Mouse (Mus musculus) intestine, embryonic 16.5 days (tissue): ENCODE results near the gene 1190002N15Rik. TPM values are rescaled to one million over a fixed set of nuclear protein-coding genes. Genes with fewer than 3 reads are reported as not detected.

ENCODE experiments used
- ATAC-seq: fragments of 200-750 bp; cut with Nextera tagmentation; 2 replicates; pipeline ENCODE4 v1.8.0; 2017; ENCODE audit warnings: moderate TSS enrichment, moderate library complexity
- H3K27ac ChIP-seq: fragments of 300-500 bp; sonication (generic); 2 replicates; pipeline ENCODE4 v1.5.1; 2014; ENCODE audit warnings: mild to moderate bottlenecking, low read length
- H3K27me3 ChIP-seq: fragments of 300-500 bp; sonication (generic); replicated peaks from 2 replicates; pipeline ENCODE4 v1.6.1; 2014; ENCODE audit warnings: low read length, control low read depth, mixed read lengths; ENCODE audit not compliant: control insufficient read depth, insufficient read depth
- H3K36me3 ChIP-seq: fragments of 300-500 bp; sonication (generic); 2 replicates; pipeline ENCODE4 v1.6.1; 2014; ENCODE audit warnings: low read length, control low read depth; ENCODE audit not compliant: control insufficient read depth, insufficient read depth
- H3K4me1 ChIP-seq: fragments of 300-500 bp; sonication (generic); 2 replicates; pipeline ENCODE4 v1.6.1; 2014; ENCODE audit warnings: low read length, control low read depth, mixed read lengths; ENCODE audit not compliant: control insufficient read depth, insufficient read depth
- H3K4me2 ChIP-seq: fragments of 300-500 bp; sonication (generic); 2 replicates; pipeline ENCODE4 v1.6.1; 2014; ENCODE audit warnings: low read depth, low read length, control low read depth
- H3K4me3 ChIP-seq: fragments of 300-500 bp; sonication (generic); 2 replicates; pipeline ENCODE4 v1.5.1; 2014; ENCODE audit warnings: mild to moderate bottlenecking, low read length
- H3K9ac ChIP-seq: fragments of 300-500 bp; sonication (generic); 2 replicates; pipeline ENCODE4 v1.6.1; 2014; ENCODE audit warnings: low read depth, low read length
- H3K9me3 ChIP-seq: fragments of 300-500 bp; sonication (generic); 2 replicates; pipeline ENCODE4 v1.6.1; 2016; ENCODE audit warnings: low read length, control low read depth; ENCODE audit not compliant: control insufficient read depth
- WGBS: fragments of 180-500 bp; shearing (Covaris S2); extraction: QIAGEN DNeasy Blood & Tissue Kit; methylation state at CpG from one replicate; pipeline ENCODE4 v1.1.7; 2014; 5-methylcytosine and 5-hydroxymethylcytosine counted together
- polyA plus RNA-seq: library from polyadenylated mRNA; unstranded; fragments of >200 nt; fragmentation: Nextera tagmentation; extraction: Ambion mirVana; gene quantifications from 2 replicates; pipeline ENCODE4 v1.2.1, GENCODE M21; 2015

Gene 1190002N15Rik
- polyA plus RNA-seq, 1 experiment from 2014 or later = 3.5 TPM

- Histone ChIP-seq H3K4me1 (no peaks in the 10 kb centered on the region), H3K4me3 (no peak overlapping the region), H3K27me3 (no peaks in the 10 kb centered on the region), H3K4me2 (no peak overlapping the region), H3K27ac (no peak overlapping the region), H3K36me3 (no peaks in the 10 kb centered on the region), H3K9ac (no peak overlapping the region), H3K9me3 (no peaks in the 10 kb centered on the region)
- ATAC-seq = no peak
- WGBS = 91% methylated on average over 2 of the region's 2 CpGs
These were observed 12.7 kb upstream of the 1190002N15Rik start for GRCm38 (mm10) chr9:94550493-94551095.

DNA sequence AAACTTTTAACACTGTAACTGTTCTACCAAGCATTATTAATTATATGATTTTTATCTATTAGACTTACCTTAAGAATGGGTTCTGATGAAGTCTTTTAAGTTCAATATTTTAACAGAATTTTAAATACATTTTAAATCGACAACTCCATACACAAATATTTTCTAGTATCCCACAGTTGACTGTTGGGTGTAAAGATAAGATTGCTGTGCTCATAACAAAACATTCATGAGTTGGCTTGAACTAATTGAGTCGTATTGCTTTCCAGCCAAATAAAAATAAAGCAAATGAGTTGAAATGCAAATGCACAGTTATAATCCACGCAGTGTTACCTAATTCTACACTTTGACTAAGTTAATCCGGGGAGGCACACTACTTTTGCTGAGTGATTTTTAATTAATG is 6.0 kb upstream of the 1190002N15Rik start:
- Histone ChIP-seq H3K4me1 (no peaks in the 10 kb centered on the region; the same call in 1 of the 2 replicates), H3K27me3 (no peaks in the 10 kb centered on the region), H3K4me2 (no peak overlapping the region), H3K36me3 (no peaks in the 10 kb centered on the region), H3K27ac (no peak overlapping the region), H3K4me3 (no peak overlapping the region), H3K9me3 (no peaks in the 10 kb centered on the region), H3K9ac (no peak overlapping the region)
- no peak for ATAC-seq
- WGBS = 93% methylated on average over 4 of the region's 4 CpGs

DNA sequence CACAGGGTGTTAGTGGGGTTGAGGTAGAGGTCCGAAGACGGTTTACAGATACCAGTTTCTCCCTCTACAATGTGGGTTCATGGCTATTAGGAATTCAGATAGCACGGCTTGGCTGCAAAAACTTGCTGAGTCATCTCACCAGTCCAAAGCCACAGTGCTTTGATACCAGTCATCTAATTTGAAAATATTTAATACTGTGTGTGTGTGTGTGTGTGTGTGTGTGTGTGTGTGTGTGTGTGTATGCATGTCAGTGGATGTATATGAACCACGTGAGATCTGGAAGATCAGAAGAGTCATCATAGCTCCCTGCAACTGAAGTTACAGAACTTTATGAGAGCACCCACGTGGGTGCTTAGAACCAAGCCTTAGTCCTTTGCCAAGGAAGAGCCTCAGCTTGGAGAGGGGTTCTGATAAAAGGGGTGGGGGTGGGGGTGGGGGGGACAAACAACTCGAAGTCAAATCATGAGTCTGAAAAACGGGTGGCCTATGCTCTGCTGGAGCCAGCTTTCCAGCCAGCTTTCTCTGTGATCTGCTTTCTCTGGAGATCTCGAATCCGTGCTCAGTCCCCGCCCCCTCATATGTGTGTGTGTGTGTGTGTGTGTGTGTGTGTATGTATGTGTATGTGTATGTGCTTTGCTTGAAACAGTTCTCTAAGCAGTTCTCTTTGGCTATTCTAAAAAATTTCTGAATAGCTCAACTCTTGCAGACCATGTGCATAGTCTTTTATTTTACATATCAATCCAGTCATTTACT is 2.6 kb upstream of the 1190002N15Rik start:
- Histone ChIP-seq H3K27me3 (no peaks in the 10 kb centered on the region), H3K4me2 (no peak overlapping the region), H3K36me3 (no peaks in the 10 kb centered on the region), H3K9ac (no peak overlapping the region), H3K4me1 (no peaks in the 10 kb centered on the region; the same call in 1 of the 2 replicates), H3K27ac (no peak overlapping the region), H3K9me3 (no peaks in the 10 kb centered on the region), H3K4me3 (no peak overlapping the region)
- WGBS = 64% methylated on average over 10 of the region's 10 CpGs
- no peak for ATAC-seq

GRCm38 (mm10) chr9:94539346-94539865 is 1.5 kb upstream of the 1190002N15Rik start:
- Histone ChIP-seq H3K4me2 (peak overlapping the region; percentile 78), H3K4me1 (no peaks in the 10 kb centered on the region; the same call in 1 of the 2 replicates), H3K27me3 (no peaks in the 10 kb centered on the region), H3K4me3 (peak overlapping the region; percentile 81), H3K36me3 (no peaks in the 10 kb centered on the region), H3K9ac (no peak overlapping the region), H3K9me3 (no peaks in the 10 kb centered on the region), H3K27ac (no peak overlapping the region)
- ATAC-seq = no peak
- 41% methylated on average over 8 of the region's 8 CpGs for WGBS

- Histone ChIP-seq H3K4me3 (peak overlapping the region; percentile 81), H3K4me2 (peak overlapping the region; percentile 78), H3K4me1 (no peaks in the 10 kb centered on the region; the same call in 1 of the 2 replicates), H3K27ac (peak overlapping the region; percentile 98), H3K9me3 (no peaks in the 10 kb centered on the region), H3K27me3 (no peaks in the 10 kb centered on the region), H3K9ac (peak overlapping the region; percentile 90), H3K36me3 (no peaks in the 10 kb centered on the region)
- ATAC-seq = peak; percentile 74
- WGBS = 0% methylated on average over 22 of the region's 22 CpGs
These were observed 902 bp upstream of the 1190002N15Rik start for GRCm38 (mm10) chr9:94538823-94539143.

- peak overlapping the region; percentile 81 for H3K4me3 ChIP-seq
- WGBS = under 1% methylated on average over 102 of the region's 103 CpGs
- H3K9ac ChIP-seq = peak overlapping the region; percentile 90
- ATAC-seq = peak; percentile 70
- H3K9me3 ChIP-seq = no peaks in the 10 kb centered on the region
- H3K36me3 ChIP-seq = no peaks in the 10 kb centered on the region
- H3K27ac ChIP-seq = peak overlapping the region; percentile 98
- peak overlapping the region; percentile 94 for H3K4me2 ChIP-seq
- H3K27me3 ChIP-seq = no peaks in the 10 kb centered on the region
- H3K4me1 ChIP-seq = peaks cover 2% of the 10 kb centered on the region; the same call in 1 of the 2 replicates
These were observed 597 bp downstream of the 1190002N15Rik start for GRCm38 (mm10) chr9:94537051-94537917.

DNA sequence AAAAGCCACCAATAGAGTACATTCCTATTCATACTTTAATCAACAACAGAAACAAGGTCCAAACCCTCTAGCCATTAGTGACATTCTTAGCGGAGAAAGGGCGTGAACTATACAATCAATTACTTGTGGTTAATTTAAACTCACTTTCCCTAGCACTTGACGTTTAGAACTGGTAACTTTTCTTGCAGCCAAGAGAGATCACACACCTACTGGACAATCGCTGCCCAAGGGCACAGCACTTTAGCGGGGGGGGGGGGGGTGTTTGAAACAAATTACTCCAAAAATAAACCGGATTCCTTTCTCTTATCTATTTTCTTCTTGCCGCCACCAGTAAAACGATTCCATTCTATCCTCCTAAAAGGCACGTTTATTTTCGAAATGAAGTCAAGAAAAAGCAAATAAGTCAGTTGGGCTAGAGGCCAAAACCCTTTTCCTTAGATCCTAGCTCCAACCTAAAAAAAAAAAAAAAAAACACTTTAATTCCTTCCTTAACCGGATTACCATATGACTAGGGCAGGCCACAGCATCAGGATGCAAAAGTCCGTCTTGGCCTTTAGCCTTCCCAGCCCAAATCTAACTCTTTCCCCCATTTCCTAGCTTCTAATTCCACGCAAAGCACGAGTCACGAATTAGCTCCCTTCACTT is 1.5 kb downstream of the 1190002N15Rik start:
- Histone ChIP-seq H3K27ac (no peak overlapping the region; the same call in 1 of the 2 replicates), H3K9ac (peak overlapping the region; percentile 90)
- WGBS = 3% methylated on average over 15 of the region's 15 CpGs

DNA sequence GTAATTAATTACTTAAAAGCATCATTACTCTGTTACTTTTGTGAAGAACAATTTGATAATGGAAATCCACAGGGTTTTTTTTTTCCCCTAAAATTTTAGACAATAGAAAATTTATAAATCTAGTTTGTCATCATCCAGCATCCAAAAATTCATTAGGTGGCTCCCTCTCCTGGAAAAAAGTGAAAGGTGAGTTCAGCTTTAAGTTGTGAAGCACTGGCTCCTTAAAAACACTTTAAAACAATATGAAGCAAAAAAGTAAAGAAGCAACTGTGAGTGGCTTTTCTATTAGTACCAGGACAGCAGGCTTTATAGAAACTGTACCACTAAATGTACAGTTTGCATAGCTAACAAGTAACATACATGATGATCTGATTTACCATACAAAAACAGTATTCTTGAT is 3.1 kb downstream of the 1190002N15Rik start:
- Histone ChIP-seq H3K9me3 (no peaks in the 10 kb centered on the region), H3K4me2 (no peak overlapping the region), H3K9ac (no peak overlapping the region), H3K27ac (no peak overlapping the region), H3K4me1 (peaks cover 5% of the 10 kb centered on the region; the same call in 1 of the 2 replicates), H3K36me3 (no peaks in the 10 kb centered on the region), H3K27me3 (no peaks in the 10 kb centered on the region), H3K4me3 (no peak overlapping the region)
- ATAC-seq = no peak

More for the DNA sequence above, 1.5 kb downstream of the 1190002N15Rik start:
- ATAC-seq = no peak
- no peaks in the 10 kb centered on the region for H3K36me3 ChIP-seq
- H3K9me3 ChIP-seq = no peaks in the 10 kb centered on the region
- H3K4me2 ChIP-seq = peak overlapping the region; percentile 94
- H3K27me3 ChIP-seq = no peaks in the 10 kb centered on the region
- H3K4me1 ChIP-seq = peaks cover 2% of the 10 kb centered on the region; the same call in 1 of the 2 replicates
- peak overlapping the region; percentile 81 for H3K4me3 ChIP-seq
